Mouse (Mus musculus) liver, postnatal 0 days (tissue): Measurements from ENCODE around the gene Spsb4. TPM values are rescaled to one million over a fixed set of nuclear protein-coding genes. Genes with fewer than 3 reads are reported as not detected.
A peak's percentile ranks its signal among the peaks of the same experiment; 100 is the strongest.

Experiments used
- ATAC-seq: fragments of 200-750 bp; cut with Nextera tagmentation; 2 replicates; pipeline ENCODE4 v1.8.0; 2017; ENCODE audit warnings: mild to moderate bottlenecking, moderate library complexity
- DNase-seq: peaks from one replicate; pipeline ENCODE4 v3.0.0-alpha.2; 2016
- H3K27ac ChIP-seq: fragments of 300-500 bp; sonication (generic); 2 replicates; pipeline ENCODE4 v1.5.1; 2014; ENCODE audit warnings: antibody characterized with exemption, moderate library complexity, mild to moderate bottlenecking, low read depth
- H3K27me3 ChIP-seq: fragments of 300-500 bp; sonication (generic); 2 replicates; pipeline ENCODE4 v1.6.1; 2014; ENCODE audit warnings: low read length, control low read depth, mixed read lengths; ENCODE audit not compliant: insufficient read depth
- H3K36me3 ChIP-seq: fragments of 300-500 bp; sonication (generic); replicated peaks from 2 replicates; pipeline ENCODE4 v1.6.1; 2014; ENCODE audit warnings: mild to moderate bottlenecking, control low read depth, low read length, moderate library complexity, mixed read lengths; ENCODE audit not compliant: insufficient read depth
- H3K4me1 ChIP-seq: fragments of 300-500 bp; sonication (generic); 2 replicates; pipeline ENCODE4 v1.6.1; 2014; ENCODE audit warnings: antibody characterized with exemption, mild to moderate bottlenecking, control low read depth; ENCODE audit not compliant: insufficient read depth
- H3K4me2 ChIP-seq: fragments of 300-500 bp; sonication (generic); 2 replicates; pipeline ENCODE4 v1.6.1; 2014; ENCODE audit warnings: low read depth, mild to moderate bottlenecking, low read length, moderate library complexity, mixed read lengths
- H3K4me3 ChIP-seq: fragments of 300-500 bp; sonication (generic); 2 replicates; pipeline ENCODE4 v1.5.1; 2014; ENCODE audit warnings: low read depth, low read length
- H3K9ac ChIP-seq: fragments of 300-500 bp; sonication (generic); replicated peaks from 2 replicates; pipeline ENCODE4 v1.6.1; 2014; ENCODE audit warnings: mild to moderate bottlenecking, moderate library complexity
- H3K9me3 ChIP-seq: fragments of 300-500 bp; sonication (generic); 2 replicates; pipeline ENCODE4 v1.6.1; 2016; ENCODE audit warnings: mild to moderate bottlenecking, control low read depth, low read length, mixed read lengths
- CTCF ChIP-seq: sonication (generic); IDR thresholded peaks from 2 replicates; pipeline ENCODE4 v1.5.1; 2016; ENCODE audit warnings: antibody characterized with exemption, low read depth
- EP300 ChIP-seq: IDR thresholded peaks from 2 replicates; pipeline ENCODE4 v1.6.1; 2016; ENCODE audit warnings: antibody characterized with exemption, low read depth, mild to moderate bottlenecking
- WGBS: fragments of 180-500 bp; shearing (Covaris S2); extraction: QIAGEN DNeasy Blood & Tissue Kit; methylation state at CpG from one replicate; pipeline ENCODE4 v1.1.7; 2014; ENCODE audit not compliant: insufficient replicate concordance; 5-methylcytosine and 5-hydroxymethylcytosine counted together
- polyA plus RNA-seq: library from polyadenylated mRNA; unstranded; fragments of >200 nt; fragmentation: Nextera tagmentation; extraction: Ambion mirVana; gene quantifications from 2 replicates; pipeline ENCODE4 v1.2.1, GENCODE M21; 2015

The Spsb4 gene
- polyA plus RNA-seq, 1 experiment from 2014 or later = 0.99 TPM

GRCm38 (mm10) chr9:96966465-96966864 is 52.2 kb downstream of the Spsb4 start:
- no peaks in the 10 kb centered on the region for H3K27me3 ChIP-seq
- peaks cover 19% of the 10 kb centered on the region for H3K4me1 ChIP-seq
- ATAC-seq (peak; percentile 67), DNase-seq (no peak)
- WGBS = 58% methylated on average over 7 of the region's 7 CpGs
- H3K4me2 ChIP-seq = no peak overlapping the region
- H3K9ac ChIP-seq = no peak overlapping the region
- H3K9me3 ChIP-seq = no peaks in the 10 kb centered on the region
- no peak overlapping the region for H3K27ac ChIP-seq
- no peak overlapping the region for H3K4me3 ChIP-seq
- TF ChIP-seq CTCF (no peak), EP300 (no peak)
- H3K36me3 ChIP-seq = no peaks in the 10 kb centered on the region

- H3K4me3 ChIP-seq = no peak overlapping the region
- H3K36me3 ChIP-seq = no peaks in the 10 kb centered on the region
- TF ChIP-seq CTCF (no peak), EP300 (no peak)
- no peaks in the 10 kb centered on the region for H3K27me3 ChIP-seq
- no peak for ATAC-seq
- no peak overlapping the region for H3K27ac ChIP-seq
- WGBS = 71% methylated on average over 13 of the region's 13 CpGs
- no peaks in the 10 kb centered on the region for H3K9me3 ChIP-seq
- no peak overlapping the region for H3K4me2 ChIP-seq
- H3K4me1 ChIP-seq = peaks cover 19% of the 10 kb centered on the region
- no peak overlapping the region for H3K9ac ChIP-seq
- DNase-seq = no peak
Measured at GRCm38 (mm10) chr9:96963443-96964215, 55.0 kb downstream of the Spsb4 start.

GRCm38 (mm10) chr9:96962714-96963113 is 55.9 kb downstream of the Spsb4 start:
- H3K4me1 ChIP-seq = peaks cover 17% of the 10 kb centered on the region
- DNase-seq (no peak), ATAC-seq (no peak)
- H3K4me2 ChIP-seq = no peak overlapping the region
- no peak overlapping the region for H3K4me3 ChIP-seq
- no peak for TF ChIP-seq CTCF
- TF ChIP-seq EP300 = no peak
- H3K27me3 ChIP-seq = no peaks in the 10 kb centered on the region
- no peaks in the 10 kb centered on the region for H3K9me3 ChIP-seq
- H3K9ac ChIP-seq = no peak overlapping the region
- WGBS = 76% methylated on average over 8 of the region's 8 CpGs
- no peak overlapping the region for H3K27ac ChIP-seq
- H3K36me3 ChIP-seq = no peaks in the 10 kb centered on the region

GRCm38 (mm10) chr9:96961986-96962701 is 56.5 kb downstream of the Spsb4 start:
- H3K4me2 ChIP-seq = no peak overlapping the region
- 72% methylated on average over 17 of the region's 17 CpGs for WGBS
- H3K9me3 ChIP-seq = no peaks in the 10 kb centered on the region
- H3K4me1 ChIP-seq = peaks cover 12% of the 10 kb centered on the region
- H3K9ac ChIP-seq = no peak overlapping the region
- H3K36me3 ChIP-seq = no peaks in the 10 kb centered on the region
- no peak overlapping the region for H3K27ac ChIP-seq
- no peak overlapping the region for H3K4me3 ChIP-seq
- DNase-seq (no peak), ATAC-seq (no peak)
- H3K27me3 ChIP-seq = no peaks in the 10 kb centered on the region
- no peak for TF ChIP-seq EP300

GRCm38 (mm10) chr9:96961006-96961405 is 57.6 kb downstream of the Spsb4 start:
- peak; percentile 37 for DNase-seq
- 49% methylated on average over 7 of the region's 7 CpGs for WGBS
- TF ChIP-seq CTCF (peak; percentile 71), EP300 (no peak)
- no peaks in the 10 kb centered on the region for H3K36me3 ChIP-seq
- H3K9me3 ChIP-seq = no peaks in the 10 kb centered on the region
- 0 out of 2 replicates have a peak, but pooled peaks cover 3% of the 10 kb centered on the region for H3K27me3 ChIP-seq
- H3K4me3 ChIP-seq = no peak overlapping the region
- H3K4me2 ChIP-seq = no peak overlapping the region
- H3K4me1 ChIP-seq = peaks cover 1% of the 10 kb centered on the region; the same call in 1 of the 2 replicates
- no peak overlapping the region for H3K9ac ChIP-seq
- no peak overlapping the region for H3K27ac ChIP-seq
- no peak for ATAC-seq

GRCm38 (mm10) chr9:96960241-96960640 is 58.4 kb downstream of the Spsb4 start:
- Histone ChIP-seq H3K9ac (no peak overlapping the region), H3K27ac (no peak overlapping the region), H3K4me3 (no peak overlapping the region), H3K4me1 (no peaks in the 10 kb centered on the region), H3K27me3 (0 out of 2 replicates have a peak, but pooled peaks cover 4% of the 10 kb centered on the region), H3K9me3 (no peaks in the 10 kb centered on the region), H3K4me2 (no peak overlapping the region), H3K36me3 (no peaks in the 10 kb centered on the region)
- 62% methylated on average over 4 of the region's 4 CpGs for WGBS
- ATAC-seq = no peak
- TF ChIP-seq EP300 (no peak), CTCF (peak; percentile 62)
- no peak for DNase-seq
